Mouse (Mus musculus) forebrain, embryonic 13.5 days (tissue): Measurements from ENCODE around the gene Map6. TPM values are rescaled to one million over a fixed set of nuclear protein-coding genes. Genes with fewer than 3 reads are reported as not detected.

Experiments
- ATAC-seq: fragments of 200-750 bp; cut with Nextera tagmentation; 2 replicates; pipeline ENCODE4 v1.8.0; 2017
- H3K27ac ChIP-seq: fragments of 300-500 bp; sonication (generic); 2 replicates; pipeline ENCODE4 v1.5.1; 2015; ENCODE audit warnings: inconsistent platforms, mild to moderate bottlenecking, moderate library complexity
- H3K27me3 ChIP-seq: fragments of 300-500 bp; sonication (generic); 2 replicates; pipeline ENCODE4 v1.6.1; 2015; ENCODE audit warnings: mild to moderate bottlenecking, inconsistent platforms
- H3K36me3 ChIP-seq: fragments of 300-500 bp; sonication (generic); 2 replicates; pipeline ENCODE4 v1.6.1; 2015; ENCODE audit warnings: mild to moderate bottlenecking, inconsistent platforms; ENCODE audit not compliant: poor library complexity, severe bottlenecking
- H3K4me1 ChIP-seq: fragments of 300-500 bp; sonication (generic); 2 replicates; pipeline ENCODE4 v1.6.1; 2015; ENCODE audit warnings: inconsistent platforms
- H3K4me2 ChIP-seq: fragments of 300-500 bp; sonication (generic); 2 replicates; pipeline ENCODE4 v1.6.1; 2015; ENCODE audit warnings: inconsistent platforms, mild to moderate bottlenecking, moderate library complexity
- H3K4me3 ChIP-seq: fragments of 300-500 bp; sonication (generic); 2 replicates; pipeline ENCODE4 v1.5.1; 2015; ENCODE audit warnings: mild to moderate bottlenecking, inconsistent platforms
- H3K9ac ChIP-seq: fragments of 300-500 bp; sonication (generic); 2 replicates; pipeline ENCODE4 v1.6.1; 2015; ENCODE audit warnings: mild to moderate bottlenecking, inconsistent platforms
- H3K9me3 ChIP-seq: fragments of 300-500 bp; sonication (generic); replicated peaks from 2 replicates; pipeline ENCODE4 v1.6.1; 2016; ENCODE audit warnings: inconsistent platforms
- WGBS: fragments of 180-500 bp; shearing (Covaris S2); methylation state at CpG from one replicate; pipeline ENCODE4 v1.1.7; 2015; 5-methylcytosine and 5-hydroxymethylcytosine counted together
- polyA plus RNA-seq: library from polyadenylated mRNA; unstranded; fragments of >200 nt; fragmentation: Nextera tagmentation; extraction: Ambion mirVana; gene quantifications from 2 replicates; pipeline ENCODE4 v1.2.1, GENCODE M21; 2015

The Map6 gene
- polyA plus RNA-seq, 1 experiment from 2014 or later = 46.9 TPM

DNA sequence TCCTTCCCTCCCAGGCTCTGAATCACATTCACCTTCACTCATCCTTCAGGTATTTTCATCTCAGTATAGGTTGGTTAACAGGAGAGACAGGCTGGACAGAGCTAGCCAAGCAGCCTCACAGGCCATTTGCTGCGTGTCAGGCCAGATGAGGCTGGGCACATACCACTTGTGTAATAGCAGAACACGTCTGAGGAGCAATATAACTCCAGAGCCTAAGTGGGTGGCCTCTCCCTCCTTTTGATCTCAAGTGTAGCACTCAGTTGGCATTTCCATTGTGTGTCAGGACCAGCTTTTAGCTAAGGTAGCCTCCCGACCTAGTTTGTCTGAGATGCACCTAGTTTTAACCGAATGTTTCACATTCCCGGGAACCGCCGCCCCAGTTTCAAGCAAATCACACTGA, 49.0 kb downstream of the Map6 start:
- Histone ChIP-seq H3K27ac (no peak overlapping the region), H3K9me3 (no peaks in the 10 kb centered on the region), H3K36me3 (peaks cover 32% of the 10 kb centered on the region), H3K4me1 (peaks cover 50% of the 10 kb centered on the region), H3K9ac (no peak overlapping the region), H3K4me3 (no peak overlapping the region), H3K4me2 (no peak overlapping the region), H3K27me3 (no peaks in the 10 kb centered on the region)
- ATAC-seq = no peak
- WGBS = 80% methylated on average over 7 of the region's 7 CpGs

DNA sequence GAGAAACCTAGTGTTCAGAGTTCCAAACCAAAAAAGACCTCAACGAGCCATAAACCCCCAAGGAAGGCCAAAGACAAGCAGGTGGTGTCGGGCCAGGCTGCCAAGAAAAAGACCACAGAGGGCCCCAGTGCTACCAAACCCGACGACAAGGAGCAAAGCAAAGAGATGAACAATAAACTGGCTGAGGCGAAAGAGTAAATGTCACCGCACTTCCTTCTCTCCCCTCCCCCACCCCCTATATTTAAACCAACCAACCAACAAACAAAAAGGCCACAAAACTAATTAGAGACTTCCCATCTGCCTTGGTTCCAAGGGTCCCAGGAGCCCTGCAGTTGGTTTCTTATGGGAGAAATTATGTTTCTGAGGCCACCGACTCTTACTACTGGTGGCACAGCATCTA, 50.2 kb downstream of the Map6 start:
- Histone ChIP-seq H3K27ac (no peak overlapping the region), H3K36me3 (peaks cover 36% of the 10 kb centered on the region), H3K4me2 (no peak overlapping the region), H3K9me3 (no peaks in the 10 kb centered on the region), H3K27me3 (no peaks in the 10 kb centered on the region), H3K4me3 (no peak overlapping the region), H3K4me1 (peaks cover 37% of the 10 kb centered on the region), H3K9ac (no peak overlapping the region)
- no peak for ATAC-seq
- whole genome bisulfite sequencing = 69% methylated on average over 7 of the region's 7 CpGs

DNA sequence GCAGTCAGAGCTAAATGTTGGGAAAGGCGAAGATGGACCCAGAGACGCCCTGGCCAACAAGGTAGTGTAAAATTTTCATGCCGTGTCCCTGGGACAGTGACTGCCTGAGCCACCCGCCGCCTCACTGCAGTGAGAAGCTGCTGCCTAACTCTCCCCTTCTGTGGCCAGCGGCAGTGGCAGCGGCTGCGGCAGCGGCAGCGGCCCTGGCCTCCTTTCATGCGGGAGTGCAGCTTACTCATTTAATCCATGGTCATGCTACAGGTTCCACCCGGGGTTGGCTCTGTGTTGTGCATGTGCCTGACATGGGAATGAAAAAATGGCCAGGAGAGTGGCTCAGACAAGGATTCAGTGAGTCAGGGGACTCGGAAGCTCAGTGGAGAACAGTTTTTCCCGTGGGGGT, 53.3 kb downstream of the Map6 start:
- no peaks in the 10 kb centered on the region for H3K9me3 ChIP-seq
- H3K9ac ChIP-seq = peak overlapping the region; percentile 26
- 0 out of 2 replicates have a peak overlapping the region, but pooled peaks have one; percentile 8 for H3K27ac ChIP-seq
- peaks cover 24% of the 10 kb centered on the region for H3K4me1 ChIP-seq
- no peaks in the 10 kb centered on the region for H3K27me3 ChIP-seq
- peaks cover 48% of the 10 kb centered on the region for H3K36me3 ChIP-seq
- no peak for ATAC-seq
- WGBS = 43% methylated on average over 14 of the region's 14 CpGs
- H3K4me3 ChIP-seq = no peak overlapping the region
- H3K4me2 ChIP-seq = no peak overlapping the region

DNA sequence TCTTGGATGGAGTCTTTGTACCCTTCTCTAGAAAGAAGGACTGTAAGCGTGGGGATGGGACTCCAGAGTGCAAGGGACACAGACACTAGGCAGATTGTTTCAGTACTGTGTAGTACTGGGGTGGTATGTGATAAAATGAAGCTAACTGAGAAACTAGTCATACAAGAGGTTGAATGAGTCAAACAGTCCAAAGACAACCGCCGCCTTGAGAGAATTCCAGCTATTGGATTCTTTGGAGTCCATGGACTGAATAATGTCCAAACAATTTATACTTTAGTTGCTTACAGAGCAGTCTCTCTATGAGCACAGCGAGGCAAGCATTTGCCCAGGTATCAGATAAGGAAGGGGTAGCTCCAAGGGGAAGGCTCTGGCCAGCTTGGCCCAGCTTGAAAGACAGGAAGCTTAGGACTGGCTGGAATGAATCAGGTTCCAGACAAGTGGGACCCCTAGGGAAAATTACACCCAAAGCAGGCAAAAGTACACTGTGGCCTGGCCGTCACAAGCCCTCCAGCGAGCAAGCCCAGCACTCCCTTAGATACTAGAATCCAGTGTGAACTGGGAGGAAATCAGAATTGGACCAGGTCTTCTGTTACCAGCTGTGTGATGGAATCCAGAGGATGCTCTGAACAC, 55.6 kb downstream of the Map6 start:
- Histone ChIP-seq H3K27ac (no peak overlapping the region), H3K36me3 (peaks cover 25% of the 10 kb centered on the region), H3K4me3 (no peak overlapping the region), H3K27me3 (no peaks in the 10 kb centered on the region), H3K4me2 (no peak overlapping the region), H3K9me3 (no peaks in the 10 kb centered on the region), H3K9ac (no peak overlapping the region), H3K4me1 (peaks cover 24% of the 10 kb centered on the region)
- WGBS = 95% methylated on average over 6 of the region's 6 CpGs
- ATAC-seq = no peak

DNA sequence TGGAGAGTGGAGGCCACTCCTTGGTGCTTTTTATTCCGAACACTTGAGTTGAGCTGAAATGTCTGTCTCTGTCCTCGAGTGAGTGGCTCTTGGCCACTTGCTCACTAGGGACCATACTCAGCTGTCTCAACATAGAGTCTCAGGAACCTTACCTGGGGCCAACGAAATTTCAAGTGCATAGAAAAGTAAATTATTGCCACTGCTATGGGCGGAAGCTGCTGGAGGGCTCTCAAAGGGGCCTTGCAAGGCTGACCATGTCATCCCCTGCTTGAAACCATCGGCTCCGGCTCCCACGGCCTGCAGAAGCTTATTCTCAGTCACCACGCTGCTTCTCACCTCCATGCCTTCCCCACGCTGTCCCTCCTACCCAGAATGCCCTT, 56.1 kb downstream of the Map6 start:
- Histone ChIP-seq H3K36me3 (peaks cover 20% of the 10 kb centered on the region), H3K4me2 (no peak overlapping the region), H3K27me3 (no peaks in the 10 kb centered on the region), H3K4me1 (peaks cover 24% of the 10 kb centered on the region), H3K4me3 (no peak overlapping the region), H3K27ac (no peak overlapping the region), H3K9ac (no peak overlapping the region), H3K9me3 (no peaks in the 10 kb centered on the region)
- no peak for ATAC-seq
- 91% methylated on average over 9 of the region's 9 CpGs for WGBS

DNA sequence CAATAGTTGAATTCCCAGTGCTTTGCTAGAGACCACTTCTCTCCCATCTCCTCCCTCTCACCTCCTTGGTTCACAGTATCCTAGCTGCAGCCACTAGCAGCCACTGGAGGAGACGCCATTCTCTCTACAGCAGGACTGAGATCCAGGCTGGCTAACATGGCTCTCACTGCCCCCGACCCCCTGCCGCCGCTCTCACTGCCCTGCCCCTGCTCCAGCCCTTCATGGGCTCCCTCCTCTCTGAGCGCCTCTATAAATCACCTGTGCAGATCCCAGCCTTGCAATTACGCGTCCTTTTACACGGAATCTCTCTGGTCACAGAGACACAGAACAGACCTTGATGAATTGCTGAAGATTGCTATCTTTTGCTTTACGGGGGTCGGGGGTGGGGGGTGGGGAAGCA, 57.6 kb downstream of the Map6 start:
- H3K4me2 ChIP-seq = no peak overlapping the region
- no peak for ATAC-seq
- H3K27ac ChIP-seq = peak overlapping the region; percentile 14; the same call in 1 of the 2 replicates
- 36% methylated on average over 10 of the region's 10 CpGs for WGBS
- no peaks in the 10 kb centered on the region for H3K27me3 ChIP-seq
- H3K9me3 ChIP-seq = no peaks in the 10 kb centered on the region
- no peak overlapping the region for H3K4me3 ChIP-seq
- H3K4me1 ChIP-seq = peaks cover 27% of the 10 kb centered on the region
- H3K36me3 ChIP-seq = peaks cover 18% of the 10 kb centered on the region
- no peak overlapping the region; the same call in 1 of the 2 replicates for H3K9ac ChIP-seq

DNA sequence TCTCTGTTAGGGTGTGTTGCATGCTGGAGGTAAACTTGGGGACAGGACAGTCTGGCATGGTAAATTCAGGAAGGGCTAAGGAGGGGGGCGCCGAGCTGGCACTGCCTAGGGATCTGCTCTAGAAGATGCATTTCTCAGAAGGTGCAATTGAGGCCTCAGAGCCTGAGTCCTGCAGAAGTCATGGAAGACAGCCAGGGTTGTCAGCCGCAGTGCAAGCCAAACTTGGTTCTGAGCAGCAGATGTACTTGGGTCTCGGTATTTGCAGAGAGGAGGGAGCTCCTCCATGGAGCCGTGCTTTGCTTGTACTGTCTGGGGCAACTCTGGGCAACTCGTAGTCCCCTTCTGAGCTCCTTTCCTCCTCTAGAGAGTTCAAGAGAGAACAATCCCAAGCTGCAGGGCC, 58.9 kb downstream of the Map6 start:
- 83% methylated on average over 6 of the region's 6 CpGs for WGBS
- H3K4me2 ChIP-seq = no peak overlapping the region
- H3K36me3 ChIP-seq = peaks cover 18% of the 10 kb centered on the region
- no peak overlapping the region for H3K4me3 ChIP-seq
- no peak overlapping the region for H3K9ac ChIP-seq
- H3K9me3 ChIP-seq = no peaks in the 10 kb centered on the region
- no peaks in the 10 kb centered on the region for H3K27me3 ChIP-seq
- H3K4me1 ChIP-seq = peaks cover 15% of the 10 kb centered on the region
- H3K27ac ChIP-seq = no peak overlapping the region
- no peak for ATAC-seq

DNA sequence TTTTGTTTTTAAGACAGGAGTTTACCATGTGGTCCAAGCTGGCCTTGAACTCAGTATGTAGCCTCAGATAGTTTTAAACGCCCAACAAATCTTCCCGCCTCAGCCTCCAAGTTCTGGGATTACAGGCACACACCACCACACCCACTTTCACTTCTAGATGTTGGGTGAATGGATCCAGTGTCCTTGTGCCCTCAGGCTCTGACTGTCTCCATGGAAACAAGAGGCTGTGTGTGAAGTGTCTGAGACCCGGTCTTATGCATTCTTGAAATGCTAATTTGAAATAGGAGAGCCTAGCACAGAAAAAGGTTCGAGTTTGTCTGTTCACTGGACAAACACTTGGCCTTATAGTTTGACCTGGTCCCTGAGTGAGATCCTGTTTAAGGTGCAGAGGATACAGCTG, 61.6 kb downstream of the Map6 start:
- Histone ChIP-seq H3K27ac (peak overlapping the region; percentile 49; the same call in 1 of the 2 replicates), H3K36me3 (peaks cover 7% of the 10 kb centered on the region; the same call in 1 of the 2 replicates), H3K27me3 (no peaks in the 10 kb centered on the region), H3K4me2 (no peak overlapping the region), H3K9ac (no peak overlapping the region), H3K4me1 (peaks cover 15% of the 10 kb centered on the region), H3K9me3 (no peaks in the 10 kb centered on the region), H3K4me3 (no peak overlapping the region)
- 34% methylated on average over 4 of the region's 4 CpGs for WGBS
- no peak for ATAC-seq

DNA sequence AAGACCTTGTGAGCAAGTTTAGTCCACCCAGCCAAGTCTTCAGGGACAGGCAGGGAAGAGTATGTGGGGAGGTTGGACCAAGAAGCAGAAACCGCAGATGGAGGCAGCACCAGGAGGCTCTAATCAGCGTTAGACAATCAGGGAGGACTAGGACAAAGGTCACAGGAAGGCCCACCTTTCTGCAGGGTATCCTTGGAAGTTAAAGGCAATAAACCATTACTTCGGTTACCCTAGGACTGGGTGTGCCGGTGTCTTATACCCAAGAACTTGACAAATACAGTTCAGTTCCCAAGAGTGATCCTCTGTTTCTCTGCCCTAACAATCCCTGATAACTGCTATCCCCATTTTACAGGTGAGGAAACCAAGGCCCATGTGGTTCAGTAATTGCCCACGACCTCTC, 62.8 kb downstream of the Map6 start:
- Histone ChIP-seq H3K36me3 (0 out of 2 replicates have a peak, but pooled peaks cover under 1% of the 10 kb centered on the region), H3K27ac (no peak overlapping the region), H3K9ac (no peak overlapping the region), H3K4me2 (no peak overlapping the region), H3K27me3 (no peaks in the 10 kb centered on the region), H3K4me1 (peaks cover 9% of the 10 kb centered on the region), H3K9me3 (no peaks in the 10 kb centered on the region), H3K4me3 (no peak overlapping the region)
- ATAC-seq = no peak
- WGBS = 89% methylated on average over 5 of the region's 5 CpGs

DNA sequence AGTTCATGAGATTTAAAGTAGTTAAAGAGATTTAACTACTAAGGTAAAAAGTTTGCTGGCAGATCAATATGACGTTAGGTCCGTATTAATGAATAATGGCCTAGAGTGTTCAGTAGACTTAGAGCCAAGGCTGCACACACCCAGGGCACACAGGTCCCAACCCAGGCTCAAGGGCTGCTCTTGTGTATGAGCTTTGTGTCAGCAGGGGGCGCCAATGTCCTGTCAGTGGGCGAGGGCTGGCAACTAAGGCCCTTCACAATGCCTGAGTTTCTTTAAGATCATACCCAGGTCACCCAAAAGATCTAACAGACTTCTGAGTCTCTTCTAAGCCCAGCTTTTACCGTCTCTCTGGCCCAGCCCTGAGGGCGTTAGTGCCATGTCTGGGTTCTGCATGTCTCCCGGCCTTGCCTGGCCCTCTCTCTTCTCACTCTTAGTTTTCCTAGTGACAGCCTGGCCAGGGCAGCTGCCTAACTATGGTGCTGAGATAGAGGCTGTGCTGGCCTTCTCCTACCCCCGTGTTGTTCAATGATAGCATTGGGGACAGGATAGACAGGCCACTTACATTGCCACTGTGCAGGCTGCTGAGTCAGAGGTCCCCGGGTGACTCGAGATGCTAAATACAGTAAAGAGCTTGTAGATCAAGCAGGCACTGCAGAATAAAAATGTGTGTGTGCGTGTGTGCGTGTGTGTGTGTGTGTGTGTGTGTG, 65.7 kb downstream of the Map6 start:
- WGBS = 49% methylated on average over 12 of the region's 12 CpGs
- Histone ChIP-seq H3K9ac (no peak overlapping the region), H3K36me3 (peaks cover 23% of the 10 kb centered on the region), H3K4me2 (no peak overlapping the region), H3K27me3 (no peaks in the 10 kb centered on the region), H3K27ac (no peak overlapping the region; the same call in 1 of the 2 replicates), H3K4me1 (peaks cover 8% of the 10 kb centered on the region), H3K4me3 (no peak overlapping the region), H3K9me3 (no peaks in the 10 kb centered on the region)
- peak; percentile 78 for ATAC-seq

DNA sequence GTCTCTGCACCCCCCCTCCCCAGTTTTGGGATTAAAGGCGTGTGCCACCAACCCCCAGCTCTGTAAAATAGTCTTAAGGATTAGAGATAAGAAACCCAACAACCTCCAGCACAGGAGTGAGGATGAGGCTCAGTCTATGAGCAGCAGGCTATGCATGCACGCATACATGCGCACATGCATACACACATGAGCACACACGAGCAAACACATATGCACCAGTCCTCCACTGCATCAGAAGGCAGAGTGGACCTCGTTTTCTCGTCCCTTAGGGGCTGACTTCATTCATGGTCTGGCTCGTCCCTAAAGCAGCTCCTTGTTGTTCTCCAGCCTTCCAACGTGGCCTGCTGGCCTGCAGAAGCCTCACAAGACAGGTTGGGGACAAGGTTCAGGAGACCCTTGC, 73.5 kb downstream of the Map6 start:
- ATAC-seq = no peak
- H3K4me1 ChIP-seq = no peaks in the 10 kb centered on the region
- no peak overlapping the region for H3K4me3 ChIP-seq
- H3K9ac ChIP-seq = no peak overlapping the region
- peaks cover 54% of the 10 kb centered on the region for H3K36me3 ChIP-seq
- no peaks in the 10 kb centered on the region for H3K9me3 ChIP-seq
- no peaks in the 10 kb centered on the region for H3K27me3 ChIP-seq
- no peak overlapping the region for H3K27ac ChIP-seq
- H3K4me2 ChIP-seq = no peak overlapping the region
- WGBS = 87% methylated on average over 8 of the region's 8 CpGs

DNA sequence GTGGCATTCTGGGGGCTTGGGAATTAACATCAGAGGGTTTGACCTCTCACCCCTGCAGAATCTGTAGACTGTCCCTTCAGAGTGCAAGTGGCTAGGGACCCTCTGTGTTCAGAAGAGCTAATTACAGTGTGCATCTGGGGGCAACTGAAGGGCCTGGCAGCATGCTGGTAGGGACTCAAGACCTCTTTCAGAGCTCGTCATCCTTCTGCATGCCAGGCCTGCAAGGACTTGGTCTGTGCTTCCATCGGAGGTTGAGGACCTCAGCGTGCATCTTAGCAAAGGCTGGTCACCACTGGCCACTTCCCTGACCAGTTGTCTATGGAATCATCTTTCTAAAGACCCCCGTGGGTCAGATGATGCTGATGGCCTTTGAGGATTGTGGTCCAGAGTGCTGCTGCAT, 76.3 kb downstream of the Map6 start:
- no peak overlapping the region for H3K4me2 ChIP-seq
- H3K27me3 ChIP-seq = no peaks in the 10 kb centered on the region
- no peaks in the 10 kb centered on the region for H3K9me3 ChIP-seq
- peaks cover 60% of the 10 kb centered on the region for H3K36me3 ChIP-seq
- H3K9ac ChIP-seq = no peak overlapping the region
- no peak overlapping the region for H3K27ac ChIP-seq
- ATAC-seq = no peak
- H3K4me1 ChIP-seq = no peaks in the 10 kb centered on the region
- no peak overlapping the region for H3K4me3 ChIP-seq
- WGBS = 87% methylated on average over 4 of the region's 4 CpGs
